Mouse (Mus musculus) heart, adult 2 months (tissue): ENCODE results near the gene Gab2.

ENCODE experiments used
- CTCF ChIP-seq: fragments of 200-600 bp; IDR thresholded peaks from 2 replicates; pipeline ENCODE4 v1.8.1; 2022; ENCODE audit warnings: antibody characterized with exemption, mild to moderate bottlenecking, moderate library complexity
- EP300 ChIP-seq: fragments of 200-500 bp; IDR thresholded peaks from 2 replicates; pipeline ENCODE4 v1.6.1; 2011; ENCODE audit warnings: low read depth, low read length, control low read depth; ENCODE audit not compliant: insufficient read depth
- POLR2A ChIP-seq: fragments of 200-500 bp; IDR thresholded peaks from 2 replicates; pipeline ENCODE4 v1.6.1; 2011; ENCODE audit warnings: mild to moderate bottlenecking, low read depth, low read length, control low read depth; ENCODE audit not compliant: insufficient read depth

DNA sequence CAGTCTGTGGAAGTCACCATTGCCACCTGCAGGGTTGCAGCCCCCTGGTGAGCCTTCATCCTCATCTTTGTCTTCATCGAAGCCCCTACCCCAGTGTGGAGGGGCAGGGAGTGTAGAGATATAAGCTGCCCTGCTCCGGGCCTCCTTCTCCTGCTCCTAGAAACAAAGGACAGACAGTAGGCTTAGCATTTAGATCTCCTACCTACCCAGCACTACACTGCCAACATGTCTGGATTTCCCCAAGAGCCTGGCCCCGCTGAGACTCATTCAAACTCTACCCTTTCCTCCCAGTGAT is 228.9 kb downstream of the Gab2 start:
- no peak for TF ChIP-seq CTCF
- TF ChIP-seq POLR2A = no peak
- TF ChIP-seq EP300 = no peak
